Mouse (Mus musculus): ENCODE results near the gene Mark4.

Gene Mark4

GRCm38 (mm10) chr7:19441448-19442091 lies 17.1 kb downstream of the Mark4 start:
- DNase-seq (ENCODE audit: low read depth, low spot score): no peak

DNA sequence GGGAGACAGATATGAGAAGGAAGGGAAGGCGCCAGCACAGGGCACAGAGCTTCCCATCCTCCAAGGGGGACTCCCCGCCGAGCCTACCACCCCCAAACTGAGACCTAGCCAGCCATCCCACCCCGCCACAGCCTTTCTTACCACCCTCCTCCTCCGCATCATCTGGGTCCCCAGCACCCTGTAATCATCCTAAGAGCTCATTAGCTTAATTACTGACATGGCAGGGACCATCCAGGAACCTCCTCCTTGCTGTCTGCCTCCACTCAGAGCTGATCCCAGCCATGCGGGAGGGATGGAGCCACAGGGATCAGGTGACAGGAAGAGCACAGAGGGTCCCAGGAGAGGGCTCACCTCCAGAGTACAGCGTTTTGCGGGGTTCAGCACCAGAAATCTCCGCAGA lies 21.6 kb downstream of the Mark4 start:
- DNase-seq (ENCODE audit: low read depth, low spot score): no peak

DNA sequence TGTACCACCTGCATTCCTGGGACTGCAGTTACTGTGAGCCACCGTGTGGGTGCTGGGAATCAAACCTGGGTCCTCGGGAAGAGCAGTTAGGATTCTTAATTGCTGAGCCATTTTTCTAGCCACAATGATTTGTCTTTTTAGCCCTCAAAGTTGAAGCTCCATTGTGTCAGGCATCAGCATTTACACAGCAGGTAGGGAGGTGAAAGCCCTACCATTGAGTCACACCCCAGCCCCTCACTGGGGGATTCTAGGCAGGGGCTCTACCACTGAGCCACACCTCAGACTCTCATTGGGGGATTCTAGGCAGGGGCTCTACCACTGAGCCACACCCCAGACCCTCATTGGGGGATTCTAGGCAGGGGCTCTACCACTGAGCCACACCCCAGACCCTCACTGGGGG lies 22.3 kb downstream of the Mark4 start:
- no peak for DNase-seq (ENCODE audit: low read depth, low spot score)

DNA sequence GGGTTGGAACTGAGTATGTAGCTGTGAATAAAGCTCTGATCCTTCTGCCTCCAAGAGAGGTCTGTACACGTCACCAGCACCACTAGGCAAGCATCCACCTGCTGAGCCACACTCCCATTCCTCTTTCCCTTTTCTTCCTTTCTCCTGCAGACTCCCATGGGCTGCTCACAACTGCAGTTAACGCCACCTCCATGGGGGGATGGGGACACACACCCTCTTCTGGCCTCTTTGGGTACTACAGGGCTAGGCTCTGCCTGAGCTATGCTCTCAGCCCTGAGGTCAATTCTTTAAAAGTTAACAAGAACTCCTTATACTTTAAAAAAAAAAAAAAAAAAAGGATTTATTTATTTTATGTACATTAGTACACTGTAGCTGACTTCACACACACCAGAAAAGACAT lies 26.1 kb downstream of the Mark4 start:
- DNase-seq (ENCODE audit: low read depth, low spot score): no peak

GRCm38 (mm10) chr7:19430402-19430801 lies 28.2 kb downstream of the Mark4 start:
- no peak for DNase-seq (ENCODE audit: low read depth, low spot score)

DNA sequence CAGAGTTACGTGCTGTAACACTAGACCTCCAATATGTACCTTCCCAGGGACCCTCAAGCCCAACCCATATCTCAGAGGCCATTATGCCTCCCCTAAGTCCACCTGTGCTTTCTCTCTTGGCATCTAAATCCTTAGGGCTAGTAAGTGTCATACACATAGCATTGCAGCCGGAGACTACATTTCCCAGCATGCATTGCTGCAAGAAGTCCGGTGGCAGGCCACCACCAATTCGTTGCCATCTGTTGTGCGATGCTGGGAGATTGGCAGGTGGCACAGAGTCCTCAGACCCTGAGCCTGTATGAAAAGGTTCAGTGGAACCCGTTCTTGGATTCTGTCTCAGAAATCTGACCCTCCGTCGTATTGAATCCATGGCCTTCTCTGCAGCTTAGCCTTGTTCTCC lies 28.9 kb downstream of the Mark4 start:
- DNase-seq (ENCODE audit: low read depth, low spot score): no peak

DNA sequence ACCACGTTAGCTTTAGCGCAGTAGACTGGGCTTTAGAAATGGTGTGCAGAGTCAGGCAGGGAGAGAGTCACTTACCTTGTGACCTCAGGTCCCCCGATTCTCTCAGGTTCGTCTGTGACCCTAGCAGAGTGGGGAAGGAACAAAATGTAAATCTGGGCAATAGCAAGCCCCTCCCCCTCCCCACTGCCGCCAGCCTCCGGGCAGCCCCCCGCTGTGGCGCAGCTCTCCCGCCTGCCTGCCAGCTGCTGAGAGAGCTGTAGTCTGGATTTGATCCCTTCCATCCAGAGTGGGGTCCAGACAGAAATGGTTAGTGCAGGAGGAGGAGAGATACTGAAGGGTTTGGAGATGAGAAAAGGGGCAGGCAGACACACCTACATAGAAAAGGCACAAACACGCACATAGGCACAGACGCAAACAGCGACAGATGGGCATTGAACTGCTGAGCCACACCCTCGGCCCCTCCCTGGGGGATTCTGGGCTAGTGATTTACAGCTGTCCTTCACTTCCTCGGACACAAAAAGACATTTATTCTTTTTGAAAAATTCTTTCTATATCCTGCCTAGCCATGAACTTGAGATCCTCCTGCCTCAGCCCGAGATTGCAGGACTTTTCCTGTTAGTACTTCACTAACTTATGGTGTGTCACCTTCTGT lies 30.5 kb downstream of the Mark4 start:
- DNase-seq (ENCODE audit: low read depth, low spot score): no peak

GRCm38 (mm10) chr7:19426888-19427287 lies 31.7 kb downstream of the Mark4 start:
- no peak for DNase-seq (ENCODE audit: low read depth, low spot score)

- DNase-seq (ENCODE audit: low read depth, low spot score): no peak
Measured at GRCm38 (mm10) chr7:19426349-19426748, 32.3 kb downstream of the Mark4 start.

DNA sequence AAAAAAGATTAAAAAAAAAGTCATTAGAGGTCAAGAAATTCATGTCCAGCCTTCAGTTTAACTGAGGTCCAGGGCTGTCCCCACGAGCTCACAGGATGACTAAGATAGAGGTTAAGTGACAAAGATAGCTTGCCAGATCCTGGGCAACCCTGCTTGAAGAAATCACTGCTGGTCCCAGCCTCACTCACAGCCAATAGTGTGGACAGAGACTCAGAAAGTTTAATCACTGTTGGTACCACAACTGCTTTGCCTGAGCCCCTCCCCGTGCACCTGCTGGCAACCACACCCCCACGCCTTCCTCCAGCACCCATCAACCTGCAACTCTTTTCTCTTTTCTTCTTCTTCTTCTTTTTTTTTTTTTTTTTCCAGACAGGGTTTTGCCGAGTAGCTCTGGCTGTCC lies 34.6 kb downstream of the Mark4 start:
- DNase-seq (ENCODE audit: low read depth, low spot score): no peak

DNA sequence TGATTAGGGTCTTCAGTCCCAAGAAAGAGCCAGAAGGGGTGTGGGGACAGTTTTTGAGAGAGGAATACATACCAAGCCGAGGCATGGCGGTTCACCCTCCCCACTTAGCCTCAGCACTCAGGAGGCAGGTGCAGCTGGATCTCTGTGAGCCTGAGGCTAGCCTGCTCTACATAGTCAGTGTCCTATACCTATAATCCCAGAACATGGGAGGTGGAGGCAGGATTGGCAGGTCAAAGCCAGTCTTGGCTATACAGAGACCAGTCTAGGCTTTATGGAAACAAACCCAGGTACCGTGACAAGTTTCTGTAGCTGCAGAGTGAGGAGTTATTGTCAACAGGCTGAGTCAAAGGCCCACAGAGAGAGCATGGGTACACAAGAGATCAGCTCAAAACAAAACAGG lies 35.5 kb downstream of the Mark4 start:
- no peak for DNase-seq (ENCODE audit: low read depth, low spot score)

- peak; percentile 79 for DNase-seq (ENCODE audit: low read depth, low spot score)
Measured at GRCm38 (mm10) chr7:19420821-19421636, 37.6 kb downstream of the Mark4 start.

DNA sequence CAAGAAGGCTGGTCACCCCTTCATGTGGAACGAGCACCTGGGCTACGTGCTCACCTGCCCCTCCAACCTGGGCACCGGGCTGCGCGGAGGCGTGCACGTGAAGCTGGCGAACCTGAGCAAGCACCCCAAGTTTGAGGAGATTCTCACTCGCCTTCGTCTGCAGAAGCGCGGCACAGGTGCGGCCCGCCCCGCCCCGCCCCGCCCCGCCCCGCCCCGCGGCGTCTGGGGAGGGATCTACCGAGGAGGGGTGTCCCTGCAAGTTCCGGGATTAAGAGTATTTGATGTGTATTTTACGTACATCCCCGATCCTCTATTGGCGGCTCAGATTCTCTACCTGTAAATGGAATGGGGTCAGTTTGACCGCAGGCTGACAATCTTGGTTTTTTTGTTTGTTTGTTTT lies 38.5 kb downstream of the Mark4 start:
- no peak for DNase-seq (ENCODE audit: low read depth, low spot score)

DNA sequence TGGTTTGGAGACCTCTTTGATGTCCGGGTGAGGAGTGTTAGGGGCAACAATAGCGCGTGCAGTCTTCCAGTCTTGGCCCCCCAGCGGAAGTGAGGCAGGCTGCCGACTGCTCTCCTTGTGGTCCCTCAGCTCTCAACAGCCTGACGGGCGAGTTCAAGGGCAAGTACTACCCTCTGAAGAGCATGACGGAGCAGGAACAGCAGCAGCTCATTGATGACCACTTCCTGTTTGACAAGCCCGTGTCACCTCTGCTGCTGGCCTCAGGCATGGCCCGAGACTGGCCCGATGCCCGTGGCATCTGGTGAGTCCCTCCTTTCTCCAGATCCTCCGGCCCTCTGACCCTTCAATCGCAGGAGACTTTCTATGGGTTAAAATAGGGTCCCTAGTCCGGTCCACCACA lies 42.0 kb downstream of the Mark4 start:
- DNase-seq (ENCODE audit: low read depth, low spot score): no peak

DNA sequence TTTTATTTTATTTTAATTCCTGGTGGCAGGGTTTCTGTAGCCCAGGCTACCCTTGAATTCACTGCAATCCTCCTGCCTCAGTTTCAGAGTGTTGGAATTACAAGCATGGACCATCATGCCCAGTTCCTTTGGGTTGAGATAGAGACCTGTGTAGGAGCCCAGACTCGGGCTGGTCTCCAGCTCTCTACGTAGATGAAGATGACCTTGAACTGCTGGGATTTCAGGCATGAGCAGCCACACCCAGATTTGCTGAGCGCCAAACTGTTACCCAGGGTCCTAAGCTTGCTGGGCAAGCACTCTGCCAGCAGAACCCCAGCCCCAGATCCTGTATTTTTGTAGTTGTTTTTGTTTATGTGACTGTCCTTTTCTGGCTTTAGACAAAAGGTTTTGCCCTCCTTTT lies 45.1 kb downstream of the Mark4 start:
- no peak for DNase-seq (ENCODE audit: low read depth, low spot score)

- DNase-seq (ENCODE audit: low read depth, low spot score): no peak
Measured at GRCm38 (mm10) chr7:19411783-19412182, 46.8 kb downstream of the Mark4 start.

- no peak for DNase-seq (ENCODE audit: low read depth, low spot score)
Measured at GRCm38 (mm10) chr7:19410766-19411344, 47.8 kb downstream of the Mark4 start.

- no peak for DNase-seq (ENCODE audit: low read depth, low spot score)
Measured at GRCm38 (mm10) chr7:19409753-19410152, 48.9 kb downstream of the Mark4 start.

DNA sequence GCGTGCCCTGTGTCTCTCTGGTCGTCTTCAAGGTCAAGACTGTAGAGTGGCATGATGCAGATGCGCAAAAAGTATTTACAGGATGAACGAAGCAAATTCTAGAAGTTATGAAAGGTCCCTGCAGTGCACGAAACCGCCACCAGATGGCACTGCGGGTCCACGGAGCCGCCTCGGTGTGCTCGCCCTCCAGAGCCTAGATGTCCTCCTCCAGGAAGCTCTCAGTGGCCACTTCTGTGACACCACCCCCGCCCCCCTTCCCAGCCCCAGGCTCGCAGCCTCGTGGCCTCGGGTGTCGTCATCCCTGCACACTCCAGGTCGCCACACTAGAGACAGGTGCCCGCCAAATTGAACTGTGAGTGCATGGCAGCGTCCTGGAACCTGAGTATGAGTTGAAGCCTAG lies 53.2 kb downstream of the Mark4 start:
- no peak for DNase-seq (ENCODE audit: low read depth, low spot score)

DNA sequence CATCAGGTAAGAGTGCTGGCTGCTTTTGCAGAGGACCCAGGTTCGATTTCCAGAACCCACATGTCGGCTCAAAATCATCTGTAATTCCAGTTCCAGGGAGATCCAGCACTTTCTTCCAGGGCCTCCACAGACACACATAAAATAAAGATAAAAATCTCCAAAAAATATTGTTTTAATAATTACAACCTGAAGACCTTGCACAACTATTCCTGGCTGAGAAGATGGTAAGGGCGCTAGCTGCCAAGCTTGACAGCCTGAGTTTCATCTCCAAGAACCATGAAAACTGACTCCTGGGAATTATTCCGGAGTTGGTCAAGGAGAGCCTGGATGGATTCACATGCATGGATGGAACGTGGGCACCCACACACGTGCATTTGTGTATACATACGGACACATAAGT lies 54.1 kb downstream of the Mark4 start, which contains the start of gene Ckm:
TSS of gene Ckm (plus strand) at position 301 of the 400 bp plus-strand sequence.
- no peak for DNase-seq (ENCODE audit: low read depth, low spot score)

- DNase-seq (ENCODE audit: low read depth, low spot score): no peak
Measured at GRCm38 (mm10) chr7:19403731-19404296, 54.8 kb downstream of the Mark4 start, which contains the start of gene Klc3. Gene Klc3, minus strand, starts transcription at chr7:19404104.

DNA sequence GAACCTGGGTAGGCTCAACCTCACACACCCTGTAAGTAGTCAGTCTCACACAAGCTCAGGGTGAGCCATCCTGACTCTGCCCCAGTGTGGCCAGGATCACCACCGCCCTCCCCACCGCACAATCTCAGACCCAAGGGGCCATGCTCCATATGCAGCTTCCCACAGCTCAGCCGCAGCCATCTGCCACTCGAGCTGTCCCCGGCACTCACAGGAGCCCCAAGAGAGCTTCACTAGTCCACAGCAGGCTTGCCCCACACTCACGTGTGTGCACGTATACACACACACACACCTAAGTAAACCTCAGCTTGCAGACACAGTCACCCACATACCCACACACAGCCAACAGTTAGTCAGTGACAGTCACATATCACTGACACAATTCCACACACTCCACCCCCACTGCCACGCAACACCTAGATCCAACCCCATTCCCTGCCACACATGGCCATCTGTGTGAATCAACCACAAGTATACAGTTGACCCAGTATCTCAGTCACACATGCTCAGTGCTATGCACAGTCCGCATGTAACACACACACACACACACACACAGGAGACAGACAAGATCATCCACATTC lies 56.0 kb downstream of the Mark4 start:
- DNase-seq (ENCODE audit: low read depth, low spot score): no peak

Data from telencephalon, adult 2 months (tissue).